Mouse (Mus musculus) gastrocnemius, postnatal 36 days (tissue): Measurements from ENCODE around the gene Nudt16. TPM values are rescaled to one million over a fixed set of nuclear protein-coding genes. Genes with fewer than 3 reads are reported as not detected.
"Not testable (repeated sequence)": the region's sequence is repeated elsewhere in the genome, so short reads cannot be mapped to it uniquely, and the experiment has no call there.

Experiments
- DNase-seq, 2 experiments: peaks; one replicate each; pipeline ENCODE4 v3.0.0; 2022
- intact Hi-C: fragments of 180-260 bp; cut with DNase I; formaldehyde crosslinking; loops from one replicate; pipeline ENCODE4 v1.15.1; 2025
- long read RNA-seq, 2 experiments: library from polyadenylated mRNA; stranded (forward); transcript quantifications; one replicate each; pipeline ENCODE4 v2.0.0; 2021
- total RNA-seq, 2 experiments: library from RNA; stranded (reverse); gene quantifications; 2 replicates each; pipeline ENCODE4 v1.2.3; 2021

Nudt16 gene
- 1 to 10 TPM; 4.5 to 4.9 TPM for total RNA-seq
- long read RNA-seq, experiment 1, partial matches to known transcripts = 1 of 5 reads
- long read RNA-seq, experiment 1, other reads (novel, unspliced or antisense) = 0 of 5 reads
- long read RNA-seq, experiment 2, partial matches to known transcripts = 0 of 2 reads
- long read RNA-seq, experiment 2, other reads (novel, unspliced or antisense) = 0 of 2 reads

DNA sequence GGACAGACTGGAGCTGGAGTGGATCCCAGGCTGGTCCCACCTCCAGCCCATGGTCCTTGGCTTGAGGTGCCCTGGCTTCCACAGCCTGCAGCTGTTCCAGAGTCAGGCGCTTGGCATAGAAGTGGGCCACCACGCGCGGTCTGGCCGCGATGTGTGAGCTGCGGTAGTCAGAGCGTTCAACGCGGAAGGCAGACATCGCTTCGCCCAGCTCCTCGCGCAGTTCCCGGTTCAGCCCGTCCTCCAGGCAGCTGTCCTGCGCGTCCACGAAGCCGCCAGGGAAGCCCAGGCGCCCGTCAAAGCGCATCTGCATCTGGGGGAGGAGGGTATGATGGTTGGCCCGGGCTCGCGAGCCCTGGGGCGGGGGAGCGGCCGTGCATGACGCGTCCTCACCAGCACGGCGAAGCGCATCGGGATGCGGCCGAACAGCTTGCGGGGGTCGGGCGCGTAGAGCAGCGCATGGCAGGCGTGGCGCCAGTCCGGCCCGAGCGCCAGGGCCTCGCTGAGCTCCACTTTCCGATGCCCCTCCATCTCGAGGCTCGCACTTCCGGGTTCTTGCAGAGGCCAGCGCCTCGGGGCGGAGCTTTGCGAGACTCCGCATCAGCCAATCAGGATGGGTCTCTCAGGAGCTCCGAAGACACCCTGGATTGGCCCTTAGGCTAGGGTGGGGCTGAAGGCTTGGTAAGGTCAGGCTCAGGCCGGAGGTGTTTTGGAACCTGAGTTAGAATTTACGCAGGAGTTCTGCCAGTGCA, at the start of gene Nudt16:
Nudt16 (minus strand) TSS at position 572 of the 749 bp plus-strand sequence.
- intact Hi-C loops = no loop called here
- DNase-seq = peak; percentile 83 to 87

DNA sequence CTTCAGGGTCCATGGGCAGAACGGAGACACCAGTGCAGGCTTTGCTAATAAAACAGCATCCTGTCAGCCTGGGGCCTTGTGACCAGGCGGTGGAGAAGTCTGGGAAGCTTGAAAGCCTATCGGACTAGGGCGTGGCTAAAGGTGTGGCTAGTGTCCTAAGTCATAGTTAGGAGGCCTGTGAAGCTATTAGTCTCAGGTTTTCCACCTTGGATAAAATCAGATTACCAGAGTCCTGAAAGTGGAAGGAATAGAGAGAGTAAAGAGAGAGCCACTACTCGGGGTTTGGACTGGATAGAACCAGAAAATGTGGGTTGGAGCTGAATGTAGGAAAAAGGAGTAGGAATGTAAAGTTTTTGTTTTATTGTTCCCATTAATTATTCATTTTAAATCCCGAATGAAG, 13.4 kb upstream of the Nudt16 start, which contains the start of gene 1700080E11Rik:
1700080E11Rik (minus strand) TSS at position 101 of the 400 bp plus-strand sequence.
- intact Hi-C loops = no loop called here
- DNase-seq = no peak

DNA sequence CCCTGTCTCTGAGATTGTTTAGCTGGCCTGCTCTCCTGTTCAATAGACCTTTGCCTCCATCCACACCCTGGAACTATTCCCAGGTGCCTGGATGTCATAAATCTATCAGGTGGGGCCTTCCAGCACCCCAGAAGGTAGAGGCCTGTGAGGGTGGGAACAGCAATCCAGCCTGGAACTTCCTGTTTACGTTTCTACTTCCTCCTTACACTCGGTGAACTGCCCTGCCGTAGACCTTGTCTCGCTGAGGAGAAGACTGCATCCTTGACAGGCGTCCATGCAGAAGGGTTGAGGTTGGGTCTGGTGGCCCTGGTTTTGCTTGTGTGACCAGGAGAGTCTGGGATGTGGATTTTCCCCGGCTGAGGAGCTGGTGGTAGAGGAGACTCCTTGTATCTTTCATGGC, 7.6 kb upstream of the Nudt16 start:
- no peak for DNase-seq
- intact Hi-C loops = no loop called here

DNA sequence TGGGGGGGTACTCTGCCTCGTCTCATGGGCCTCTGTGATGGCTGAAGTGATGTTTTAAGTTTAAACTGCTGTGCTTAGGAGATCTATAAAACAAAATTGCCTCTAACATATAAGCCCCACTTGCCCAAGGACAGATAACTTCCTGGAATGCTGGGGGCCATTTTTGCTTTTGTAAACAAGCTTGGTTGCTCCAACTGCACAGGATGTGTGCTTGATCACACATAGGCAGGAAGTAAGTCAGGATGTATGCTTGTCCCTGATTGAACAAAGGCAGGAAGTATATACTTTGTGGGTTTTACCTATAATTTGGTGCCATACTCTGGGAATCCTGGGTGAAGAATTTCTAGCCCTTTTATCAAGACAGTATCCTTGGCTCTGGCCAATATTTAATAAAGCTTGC, 4.8 kb upstream of the Nudt16 start:
- DNase-seq = no peak
- intact Hi-C loops = no loop called here

- intact Hi-C loops = no loop called here
- DNase-seq = no peak
These were observed 2.9 kb upstream of the Nudt16 start for GRCm38 (mm10) chr9:105134536-105134935.

GRCm38 (mm10) chr9:105132002-105132367, 361 bp upstream of the Nudt16 start:
- DNase-seq = no peak
- intact Hi-C loops = no loop called here

DNA sequence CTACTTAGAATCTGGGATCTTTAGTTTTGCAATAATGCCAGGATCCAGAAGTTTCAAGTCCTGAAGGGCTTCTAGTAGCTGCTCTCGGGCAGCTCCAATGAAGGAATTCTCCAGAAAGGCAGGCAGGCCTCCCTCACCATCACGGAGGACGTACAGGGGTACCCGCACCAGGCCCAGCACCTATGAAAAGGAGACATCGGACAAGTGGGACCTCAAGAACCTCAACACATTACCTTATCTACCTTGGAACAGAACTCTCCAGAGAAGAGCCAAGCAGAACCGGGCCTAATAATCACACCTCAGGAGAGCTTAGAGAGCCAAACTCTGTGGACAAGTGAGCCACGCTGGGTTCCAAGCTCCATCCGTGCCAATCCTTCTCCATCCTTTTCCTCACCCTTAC, 1.3 kb downstream of the Nudt16 start:
- no peak for DNase-seq
- intact Hi-C loops = no loop called here

GRCm38 (mm10) chr9:105125206-105125605, 6.4 kb downstream of the Nudt16 start:
- not testable (repeated sequence) for DNase-seq
- intact Hi-C loops = loop anchor here (5.0 kb wide), 1 partner anchor 73 kb away; the partner anchor contains the start of gene Mrpl3

- intact Hi-C loops = no loop called here
- DNase-seq = no peak
These were observed 27.7 kb downstream of the Nudt16 start for GRCm38 (mm10) chr9:105103893-105104292.

- intact Hi-C loops = no loop called here
- no peak for DNase-seq
These were observed 29.7 kb downstream of the Nudt16 start for GRCm38 (mm10) chr9:105101911-105102310.

- intact Hi-C loops = no loop called here
- no peak for DNase-seq
These were observed 30.6 kb downstream of the Nudt16 start for GRCm38 (mm10) chr9:105100807-105101570.

- intact Hi-C loops = no loop called here
- DNase-seq = no peak
These were observed 51.4 kb downstream of the Nudt16 start for GRCm38 (mm10) chr9:105080246-105080645.

Other genes starting within 250 kb of the Nudt16 start
- gene Mrpl3, start 78.6 kb downstream of the Nudt16 start, total RNA-seq = 10 to 100 TPM; 73.3 to 78.2 TPM
- gene 1700080E11Rik, start 13.3 kb upstream of the Nudt16 start, total RNA-seq = not detected